Mouse (Mus musculus): ENCODE data around the gene Plxna4. TPM values are rescaled to one million over a fixed set of nuclear protein-coding genes. Genes with fewer than 3 reads are reported as not detected.

Gene Plxna4
- polyA plus RNA-seq, 1 experiment from 2014 or later, result 6.7 TPM

DNA sequence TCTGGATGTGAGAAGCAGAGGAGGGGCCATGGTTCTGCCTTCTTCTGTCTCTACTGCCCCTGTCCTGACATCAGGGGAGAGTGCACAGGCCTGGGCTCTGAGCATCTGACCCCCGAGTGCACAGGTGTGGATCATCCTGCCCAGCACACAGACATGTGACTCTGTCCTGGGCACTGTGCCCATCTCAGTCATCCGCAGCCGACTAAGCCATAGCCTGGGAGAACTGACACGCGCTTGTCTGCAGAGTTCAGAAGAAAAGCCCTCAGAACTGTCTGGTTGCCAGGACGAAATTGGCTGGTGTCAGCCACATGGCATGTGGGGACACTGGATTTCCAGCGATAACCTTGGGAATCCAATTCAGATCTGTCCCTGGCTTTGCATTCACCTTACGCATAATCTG is 210.8 kb downstream of the Plxna4 start:
- no peak for ATAC-seq (ENCODE audit: insufficient number of reproducible peaks, insufficient read depth, low FRiP score, low TSS enrichment, low read depth)
- Histone ChIP-seq H3K27ac (no peak overlapping the region), H3K36me3 (no peaks in the 10 kb centered on the region), H3K4me2 (no peak overlapping the region), H3K27me3 (peaks cover 27% of the 10 kb centered on the region), H3K4me1 (replicated peaks) (peaks cover 21% of the 10 kb centered on the region), H3K9ac (replicated peaks) (no peak overlapping the region), H3K9me3 (no peaks in the 10 kb centered on the region), H3K4me3 (replicated peaks) (no peak overlapping the region)
- 87% methylated on average over 8 of the region's 8 CpGs for WGBS

DNA sequence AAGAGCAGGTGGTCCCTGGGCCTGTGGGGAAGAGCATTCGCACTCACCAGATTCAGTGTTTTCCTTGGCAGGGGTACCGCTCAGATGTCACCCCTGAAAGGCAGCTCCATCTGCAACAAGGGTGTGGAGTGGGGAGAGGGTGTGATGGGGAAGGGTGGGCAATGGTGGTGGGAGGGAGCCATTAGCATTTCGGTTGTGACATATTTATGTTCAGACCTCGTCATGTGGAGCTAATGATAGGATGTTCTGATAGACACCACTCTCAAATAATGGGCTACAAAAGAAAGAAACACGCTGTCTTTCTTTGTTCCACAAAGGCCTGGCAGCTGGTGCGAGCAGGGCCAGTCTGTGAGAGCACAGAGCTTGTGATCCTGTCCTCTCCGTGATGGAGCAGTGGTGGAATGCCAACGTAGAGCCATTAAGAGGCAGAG is 214.0 kb downstream of the Plxna4 start:
- no peak overlapping the region for H3K4me2 ChIP-seq
- no peak overlapping the region for H3K4me3 ChIP-seq (replicated peaks)
- no peak for ATAC-seq (ENCODE audit: insufficient number of reproducible peaks, insufficient read depth, low FRiP score, low TSS enrichment, low read depth)
- WGBS, result 83% methylated on average over 8 of the region's 8 CpGs
- H3K9me3 ChIP-seq, result no peaks in the 10 kb centered on the region
- no peak overlapping the region for H3K27ac ChIP-seq
- peaks cover 15% of the 10 kb centered on the region for H3K27me3 ChIP-seq
- H3K36me3 ChIP-seq, result no peaks in the 10 kb centered on the region
- no peak overlapping the region for H3K9ac ChIP-seq (replicated peaks)
- H3K4me1 ChIP-seq (replicated peaks), result peaks cover 17% of the 10 kb centered on the region

- Histone ChIP-seq H3K27ac (peak overlapping the region; percentile 83), H3K4me3 (replicated peaks) (no peak overlapping the region), H3K27me3 (peaks cover 12% of the 10 kb centered on the region), H3K4me2 (peak overlapping the region; percentile 27), H3K4me1 (replicated peaks) (peaks cover 47% of the 10 kb centered on the region), H3K9ac (replicated peaks) (no peak overlapping the region), H3K36me3 (no peaks in the 10 kb centered on the region), H3K9me3 (no peaks in the 10 kb centered on the region)
- 48% methylated on average over 3 of the region's 3 CpGs for WGBS
- ATAC-seq (ENCODE audit: insufficient number of reproducible peaks, insufficient read depth, low FRiP score, low TSS enrichment, low read depth), result 0 out of 2 replicates have a peak, but pooled peaks have one; percentile 21
These were observed 218.9 kb downstream of the Plxna4 start for GRCm38 (mm10) chr6:32369092-32369491.

DNA sequence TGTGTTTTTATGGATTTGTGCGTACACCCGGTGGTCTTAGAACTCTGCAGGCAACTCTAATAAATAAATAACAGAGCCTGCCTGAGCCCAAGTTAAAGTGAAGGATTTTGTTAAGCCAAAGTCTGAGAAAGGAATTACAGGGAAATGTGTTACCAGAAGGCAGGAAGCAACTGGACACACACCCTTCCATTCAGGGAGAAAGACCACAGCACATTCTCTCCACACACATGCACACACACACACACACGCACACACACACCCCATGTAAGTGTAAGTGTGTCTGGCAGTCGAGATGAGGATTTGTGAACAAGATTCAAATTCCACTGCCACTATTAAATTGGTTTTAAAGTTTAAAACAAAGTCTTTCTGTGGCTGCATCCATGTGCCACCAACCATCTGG is 219.6 kb downstream of the Plxna4 start:
- H3K27ac ChIP-seq, result peak overlapping the region; percentile 83
- 19% methylated on average over 4 of the region's 4 CpGs for WGBS

DNA sequence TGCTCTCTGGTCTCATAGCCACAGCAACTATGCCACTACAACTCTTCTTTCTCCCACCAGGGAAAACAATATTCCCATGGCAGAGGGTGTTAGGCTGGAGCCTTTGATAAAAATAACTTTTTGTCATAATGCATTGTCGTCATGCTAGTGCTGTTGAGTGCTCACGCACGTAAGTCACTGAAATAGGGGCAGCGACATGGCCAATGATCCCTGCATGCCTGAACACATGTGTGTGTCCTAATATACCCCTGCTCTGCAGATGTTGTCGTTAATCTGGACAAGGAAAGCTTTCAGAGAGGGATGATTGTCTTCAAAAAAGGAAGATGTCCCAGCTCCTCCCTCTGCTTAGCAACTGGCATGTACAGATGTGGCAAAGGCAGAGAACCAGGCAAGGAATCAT is 223.1 kb downstream of the Plxna4 start:
- peaks cover 68% of the 10 kb centered on the region for H3K4me1 ChIP-seq (replicated peaks)
- H3K9ac ChIP-seq (replicated peaks), result no peak overlapping the region
- H3K4me3 ChIP-seq (replicated peaks), result no peak overlapping the region
- WGBS, result 87% methylated on average over 5 of the region's 5 CpGs
- H3K4me2 ChIP-seq, result no peak overlapping the region
- H3K27ac ChIP-seq, result 0 out of 2 replicates have a peak overlapping the region, but pooled peaks have one; percentile 32
- no peaks in the 10 kb centered on the region for H3K9me3 ChIP-seq
- H3K27me3 ChIP-seq, result peaks cover 12% of the 10 kb centered on the region
- no peak for ATAC-seq (ENCODE audit: insufficient number of reproducible peaks, insufficient read depth, low FRiP score, low TSS enrichment, low read depth)
- no peaks in the 10 kb centered on the region for H3K36me3 ChIP-seq

More for the DNA sequence above, 219.6 kb downstream of the Plxna4 start:
- peaks cover 12% of the 10 kb centered on the region for H3K27me3 ChIP-seq
- peaks cover 53% of the 10 kb centered on the region for H3K4me1 ChIP-seq (replicated peaks)
- H3K4me2 ChIP-seq, result peak overlapping the region; percentile 27; the same call in 1 of the 2 replicates
- no peak overlapping the region for H3K9ac ChIP-seq (replicated peaks)
- no peaks in the 10 kb centered on the region for H3K36me3 ChIP-seq
- 0 out of 2 replicates have a peak, but pooled peaks have one; percentile 44 for ATAC-seq (ENCODE audit: insufficient number of reproducible peaks, insufficient read depth, low FRiP score, low TSS enrichment, low read depth)
- no peaks in the 10 kb centered on the region for H3K9me3 ChIP-seq
- no peak overlapping the region for H3K4me3 ChIP-seq (replicated peaks)

GRCm38 (mm10) chr6:32363489-32364068 is 224.4 kb downstream of the Plxna4 start:
- peaks cover 59% of the 10 kb centered on the region for H3K4me1 ChIP-seq (replicated peaks)
- no peak overlapping the region for H3K4me2 ChIP-seq
- peak overlapping the region; percentile 32; the same call in 1 of the 2 replicates for H3K27ac ChIP-seq
- H3K9ac ChIP-seq (replicated peaks), result no peak overlapping the region
- WGBS, result 45% methylated on average over 7 of the region's 7 CpGs
- no peaks in the 10 kb centered on the region for H3K9me3 ChIP-seq
- H3K36me3 ChIP-seq, result no peaks in the 10 kb centered on the region
- peaks cover 12% of the 10 kb centered on the region for H3K27me3 ChIP-seq
- no peak for ATAC-seq (ENCODE audit: insufficient number of reproducible peaks, insufficient read depth, low FRiP score, low TSS enrichment, low read depth)
- H3K4me3 ChIP-seq (replicated peaks), result no peak overlapping the region

- peaks cover 12% of the 10 kb centered on the region for H3K27me3 ChIP-seq
- H3K27ac ChIP-seq, result 0 out of 2 replicates have a peak overlapping the region, but pooled peaks have one; percentile 42
- no peaks in the 10 kb centered on the region for H3K9me3 ChIP-seq
- 91% methylated on average over 4 of the region's 4 CpGs for WGBS
- ATAC-seq (ENCODE audit: insufficient number of reproducible peaks, insufficient read depth, low FRiP score, low TSS enrichment, low read depth), result no peak
- H3K9ac ChIP-seq (replicated peaks), result no peak overlapping the region
- no peak overlapping the region for H3K4me2 ChIP-seq
- no peak overlapping the region for H3K4me3 ChIP-seq (replicated peaks)
- H3K36me3 ChIP-seq, result no peaks in the 10 kb centered on the region
- H3K4me1 ChIP-seq (replicated peaks), result peaks cover 50% of the 10 kb centered on the region
These were observed 225.6 kb downstream of the Plxna4 start for GRCm38 (mm10) chr6:32362421-32362820.

DNA sequence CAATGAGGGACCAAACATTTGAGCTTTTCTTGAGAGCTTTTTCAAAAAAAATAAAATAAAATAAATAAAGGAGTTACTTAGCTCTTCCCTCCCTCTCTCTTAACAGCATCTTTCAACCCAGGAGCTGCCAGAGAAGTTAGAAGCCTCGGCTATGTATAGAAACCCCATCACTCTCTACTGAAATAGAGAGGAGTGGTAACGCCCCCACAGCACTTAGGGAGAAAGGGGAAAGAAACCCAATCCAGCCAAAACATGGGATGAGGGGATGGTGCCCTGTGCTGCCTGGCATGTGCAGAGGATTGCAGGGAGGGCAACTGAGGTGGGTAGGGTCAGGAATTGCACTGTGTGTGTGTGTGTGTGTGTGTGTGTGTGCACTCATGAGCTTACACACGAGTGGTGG is 228.3 kb downstream of the Plxna4 start:
- peaks cover 42% of the 10 kb centered on the region for H3K4me1 ChIP-seq (replicated peaks)
- H3K27ac ChIP-seq, result no peak overlapping the region
- H3K36me3 ChIP-seq, result no peaks in the 10 kb centered on the region
- no peak for ATAC-seq (ENCODE audit: insufficient number of reproducible peaks, insufficient read depth, low FRiP score, low TSS enrichment, low read depth)
- no peak overlapping the region for H3K4me3 ChIP-seq (replicated peaks)
- H3K27me3 ChIP-seq, result peaks cover 5% of the 10 kb centered on the region; the same call in 1 of the 2 replicates
- H3K4me2 ChIP-seq, result no peak overlapping the region
- 43% methylated on average over 3 of the region's 3 CpGs for WGBS
- H3K9me3 ChIP-seq, result no peaks in the 10 kb centered on the region
- H3K9ac ChIP-seq (replicated peaks), result no peak overlapping the region

DNA sequence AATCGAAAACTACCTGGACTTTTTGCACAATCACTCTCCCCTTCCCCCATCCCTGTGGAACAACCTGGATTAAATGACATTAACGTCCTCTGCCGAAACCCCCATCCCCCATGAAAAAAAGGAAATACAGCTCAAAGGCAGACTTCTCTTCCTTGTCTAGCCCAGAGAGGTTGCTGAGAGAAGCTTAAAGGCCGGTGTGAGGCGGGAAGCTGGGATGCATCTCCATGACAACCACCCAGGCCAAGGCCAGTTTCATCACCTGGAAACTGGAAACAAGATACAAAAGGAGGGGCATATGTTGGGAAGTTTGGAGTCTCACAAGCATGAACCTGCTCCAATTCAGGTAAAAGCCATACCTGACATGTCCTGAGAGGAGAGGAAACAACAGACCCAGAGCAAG is 230.5 kb downstream of the Plxna4 start:
- Histone ChIP-seq H3K27me3 (no peaks in the 10 kb centered on the region), H3K9ac (replicated peaks) (no peak overlapping the region), H3K4me2 (no peak overlapping the region), H3K4me1 (replicated peaks) (peaks cover 20% of the 10 kb centered on the region), H3K4me3 (replicated peaks) (no peak overlapping the region), H3K36me3 (no peaks in the 10 kb centered on the region), H3K9me3 (no peaks in the 10 kb centered on the region), H3K27ac (no peak overlapping the region)
- 71% methylated on average over 5 of the region's 5 CpGs for WGBS
- ATAC-seq (ENCODE audit: insufficient number of reproducible peaks, insufficient read depth, low FRiP score, low TSS enrichment, low read depth), result no peak

DNA sequence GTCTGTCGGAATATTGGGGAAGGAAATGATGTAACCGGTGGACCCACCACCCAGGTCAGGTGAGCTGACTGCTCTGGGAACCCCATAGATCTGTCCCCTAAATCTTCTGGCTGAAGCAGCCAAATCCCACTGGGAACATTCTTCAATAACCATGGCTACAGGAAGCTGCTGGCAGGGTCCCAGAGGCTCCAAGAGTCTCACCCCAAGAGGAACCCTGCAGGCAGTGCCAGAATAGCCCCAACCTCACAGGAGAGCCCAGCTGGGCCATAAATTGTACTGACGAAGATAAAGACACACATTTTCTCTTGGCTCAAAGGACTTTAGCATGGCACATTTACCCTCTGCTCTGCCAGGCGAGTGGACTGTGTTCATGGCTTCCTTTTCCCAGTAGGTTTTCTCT is 232.4 kb downstream of the Plxna4 start:
- 73% methylated on average over 4 of the region's 4 CpGs for WGBS
- no peaks in the 10 kb centered on the region for H3K36me3 ChIP-seq
- no peaks in the 10 kb centered on the region for H3K9me3 ChIP-seq
- no peak overlapping the region for H3K27ac ChIP-seq
- H3K9ac ChIP-seq (replicated peaks), result no peak overlapping the region
- no peaks in the 10 kb centered on the region for H3K27me3 ChIP-seq
- H3K4me2 ChIP-seq, result no peak overlapping the region
- no peak overlapping the region for H3K4me3 ChIP-seq (replicated peaks)
- H3K4me1 ChIP-seq (replicated peaks), result peaks cover 18% of the 10 kb centered on the region
- ATAC-seq (ENCODE audit: insufficient number of reproducible peaks, insufficient read depth, low FRiP score, low TSS enrichment, low read depth), result no peak

GRCm38 (mm10) chr6:32348996-32349395 is 239.0 kb downstream of the Plxna4 start:
- peaks cover 18% of the 10 kb centered on the region for H3K4me1 ChIP-seq (replicated peaks)
- ATAC-seq (ENCODE audit: insufficient number of reproducible peaks, insufficient read depth, low FRiP score, low TSS enrichment, low read depth), result no peak
- no peak overlapping the region for H3K27ac ChIP-seq
- H3K9ac ChIP-seq (replicated peaks), result no peak overlapping the region
- H3K27me3 ChIP-seq, result no peaks in the 10 kb centered on the region
- H3K9me3 ChIP-seq, result no peaks in the 10 kb centered on the region
- no peaks in the 10 kb centered on the region for H3K36me3 ChIP-seq
- 79% methylated on average over 2 of the region's 2 CpGs for WGBS
- H3K4me2 ChIP-seq, result no peak overlapping the region
- H3K4me3 ChIP-seq (replicated peaks), result no peak overlapping the region

DNA sequence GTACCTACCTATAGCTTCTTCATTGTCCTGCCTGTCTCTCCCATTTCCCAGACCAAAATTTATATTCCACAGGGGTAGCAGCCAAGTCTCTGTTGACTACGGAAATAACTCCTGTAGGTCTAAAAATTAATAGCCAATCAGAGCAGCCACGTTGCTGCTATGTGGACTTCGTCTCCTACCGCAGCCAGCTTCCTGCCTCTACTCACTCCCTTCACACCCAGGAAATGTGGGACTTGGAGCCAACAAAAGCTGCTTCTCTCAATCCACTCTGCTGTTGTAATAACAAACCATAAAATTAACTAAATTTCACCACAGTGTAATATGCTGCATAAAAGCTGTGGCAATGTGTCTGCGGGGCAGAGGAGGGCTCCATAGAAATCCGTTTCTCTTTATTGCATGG is 239.9 kb downstream of the Plxna4 start:
- Histone ChIP-seq H3K9ac (replicated peaks) (no peak overlapping the region), H3K4me2 (no peak overlapping the region), H3K36me3 (no peaks in the 10 kb centered on the region), H3K27ac (no peak overlapping the region), H3K27me3 (no peaks in the 10 kb centered on the region), H3K9me3 (no peaks in the 10 kb centered on the region), H3K4me3 (replicated peaks) (no peak overlapping the region), H3K4me1 (replicated peaks) (peaks cover 22% of the 10 kb centered on the region)
- WGBS, result 75% methylated on average over 6 of the region's 6 CpGs
- ATAC-seq (ENCODE audit: insufficient number of reproducible peaks, insufficient read depth, low FRiP score, low TSS enrichment, low read depth), result no peak

Data from limb, embryonic 12.5 days (tissue).